Mouse (Mus musculus): Measurements from ENCODE around the gene Asf1b.

- TF ChIP-seq CTCF (IDR thresholded peaks at IDR 0.05; ENCODE audit: borderline replicate concordance, extremely low read depth, insufficient read depth, insufficient read length) (peak; percentile 24; the same call in 1 of the 2 replicates), POLR2A (IDR thresholded peaks at IDR 0.05; ENCODE audit: borderline replicate concordance, extremely low read depth, insufficient read depth, insufficient read length, poor library complexity, severe bottlenecking) (no peak)
Measured at GRCm38 (mm10) chr8:83956789-83957188, 1.5 kb downstream of the Asf1b start.

Measured in brain, embryonic 14.5 days (tissue).